Mouse (Mus musculus): ENCODE measurements around the gene Naa60. TPM values are rescaled to one million over a fixed set of nuclear protein-coding genes. Genes with fewer than 3 reads are reported as not detected.
"Not testable (repeated sequence)": the region's sequence is repeated elsewhere in the genome, so short reads cannot be mapped to it uniquely, and the experiment has no call there.

The Naa60 gene
- polyA plus RNA-seq (2017; shearing (Covaris generic)) = 100 to 1,000 TPM; 112 to 123 TPM

DNA sequence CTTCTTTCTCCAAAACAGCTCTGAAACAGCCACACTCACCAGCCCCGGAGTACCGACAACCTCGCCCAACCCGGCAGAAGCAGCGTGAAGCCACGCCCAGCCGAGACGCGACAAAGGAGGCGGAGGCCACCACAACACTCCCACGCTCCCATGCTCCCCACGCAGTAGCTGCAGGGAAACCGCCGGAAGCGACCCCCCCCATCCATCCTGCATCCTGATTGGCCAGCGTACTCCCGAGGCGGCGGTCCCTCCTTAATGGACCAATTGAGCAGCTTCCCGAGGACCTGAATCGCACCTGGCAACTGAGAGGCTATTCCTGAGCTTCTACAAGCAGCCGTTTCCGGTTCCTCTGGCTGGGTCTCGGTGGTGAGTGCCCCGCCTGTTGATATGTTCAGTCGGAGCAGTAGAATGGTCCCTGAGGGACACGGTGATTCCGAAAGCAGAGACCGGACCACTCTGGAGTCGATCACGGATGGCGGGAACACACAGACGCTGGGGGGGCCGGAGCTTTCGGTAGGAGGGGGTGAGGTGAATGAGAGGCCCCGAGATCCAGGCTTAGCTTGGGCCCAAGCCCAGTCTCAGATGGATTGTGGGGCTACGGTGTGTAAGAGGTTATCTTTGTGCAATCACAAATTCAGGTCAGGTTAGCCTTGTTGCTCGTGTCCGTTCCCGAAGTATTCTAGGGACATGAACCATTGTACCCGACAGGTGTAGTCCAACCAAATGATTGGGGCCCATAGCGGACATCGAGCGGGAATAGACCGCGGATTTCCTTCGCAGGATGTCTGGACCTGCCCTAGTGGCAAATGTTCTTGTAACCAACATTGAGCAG lies at the start of gene Naa60:
TSS of gene Naa60 (plus strand) at position 160 of the 832 bp plus-strand sequence.
- ATAC-seq = peak; percentile 95

DNA sequence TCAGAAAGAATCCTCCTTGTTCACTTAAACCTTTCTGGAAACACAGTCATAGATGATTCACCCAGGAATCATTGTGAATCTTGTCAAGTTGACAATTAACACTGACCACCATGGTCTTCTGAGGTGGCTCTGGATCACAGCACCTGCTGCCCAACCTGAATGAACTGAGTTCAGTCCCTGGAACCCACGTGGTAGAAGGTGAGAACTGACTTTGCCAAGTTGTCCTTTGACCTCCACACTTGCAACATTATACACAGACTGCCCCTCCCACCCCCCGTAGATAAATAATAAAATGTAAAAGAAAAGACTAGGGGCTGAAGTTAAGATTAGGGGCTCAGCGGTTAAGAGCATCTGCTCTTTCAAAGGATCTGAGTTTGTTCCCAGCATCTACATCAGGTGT lies 44.2 kb upstream of the Naa60 start:
- no peak for ATAC-seq

DNA sequence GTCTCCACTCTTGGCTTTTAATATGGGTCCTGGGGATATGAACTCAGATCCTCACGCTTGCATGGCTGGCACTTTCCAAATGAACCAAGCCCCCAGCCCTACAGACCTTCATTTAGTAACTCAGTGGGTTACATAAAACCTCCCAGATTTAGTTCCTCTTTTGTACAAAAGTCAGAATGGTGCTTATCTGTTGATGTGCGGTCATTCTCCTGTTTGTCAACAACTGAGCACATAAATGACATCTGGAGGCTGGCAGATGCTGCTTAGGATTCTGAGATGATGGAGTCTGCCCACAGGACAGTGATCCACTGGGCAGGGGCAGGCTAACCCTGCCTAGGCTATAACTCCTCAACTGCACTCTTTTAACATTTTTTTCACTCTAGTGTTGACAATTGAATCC lies 42.4 kb upstream of the Naa60 start:
- no peak for ATAC-seq

DNA sequence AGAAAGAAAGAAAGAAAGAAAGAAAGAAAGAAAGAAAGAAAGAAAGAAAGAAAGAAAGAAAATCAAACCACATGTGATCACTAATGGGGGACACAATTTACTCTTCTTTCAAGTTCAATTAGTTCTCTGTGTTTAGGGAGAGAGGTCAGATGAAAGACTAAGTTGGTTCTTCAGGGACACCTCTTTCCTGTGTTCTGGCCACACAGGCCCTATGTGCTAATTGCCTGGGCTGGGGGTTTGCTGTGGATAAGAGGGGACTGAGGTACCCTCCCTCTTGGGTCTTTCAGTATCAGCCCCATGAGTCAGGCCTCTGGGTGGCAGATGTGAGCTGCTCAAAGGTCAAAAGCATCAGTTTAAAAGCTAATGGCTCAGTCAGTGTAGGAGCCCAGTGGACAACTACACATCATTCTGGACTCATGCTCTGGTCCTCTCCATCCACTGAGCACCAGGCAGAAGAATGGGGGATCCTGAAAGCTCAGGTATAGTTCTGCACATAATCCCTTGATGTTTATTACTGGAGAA lies 41.5 kb upstream of the Naa60 start, which contains the start of gene Olfr15:
TSS of gene Olfr15 (plus strand) at position 291 of the 522 bp plus-strand sequence.
- ATAC-seq = no peak

DNA sequence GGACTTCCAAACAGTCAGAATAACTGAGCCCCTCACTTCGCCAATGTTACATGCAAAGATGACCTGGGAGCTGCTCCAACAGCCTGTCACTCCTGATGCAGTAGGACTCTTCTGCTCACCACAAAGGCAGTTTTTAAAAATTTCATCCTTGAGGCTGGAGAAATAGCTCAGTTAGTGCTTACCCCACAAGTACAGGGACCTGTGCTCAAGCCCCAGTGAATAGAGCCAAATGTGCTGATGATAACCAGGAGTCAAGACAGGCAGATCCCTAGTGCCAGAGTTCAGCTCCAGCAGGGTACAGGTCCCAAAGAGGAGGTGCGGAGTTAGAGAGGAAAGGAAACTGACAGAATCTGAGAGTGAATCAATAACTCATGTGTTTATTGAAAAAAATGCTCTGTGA lies 36.7 kb upstream of the Naa60 start:
- ATAC-seq = no peak

DNA sequence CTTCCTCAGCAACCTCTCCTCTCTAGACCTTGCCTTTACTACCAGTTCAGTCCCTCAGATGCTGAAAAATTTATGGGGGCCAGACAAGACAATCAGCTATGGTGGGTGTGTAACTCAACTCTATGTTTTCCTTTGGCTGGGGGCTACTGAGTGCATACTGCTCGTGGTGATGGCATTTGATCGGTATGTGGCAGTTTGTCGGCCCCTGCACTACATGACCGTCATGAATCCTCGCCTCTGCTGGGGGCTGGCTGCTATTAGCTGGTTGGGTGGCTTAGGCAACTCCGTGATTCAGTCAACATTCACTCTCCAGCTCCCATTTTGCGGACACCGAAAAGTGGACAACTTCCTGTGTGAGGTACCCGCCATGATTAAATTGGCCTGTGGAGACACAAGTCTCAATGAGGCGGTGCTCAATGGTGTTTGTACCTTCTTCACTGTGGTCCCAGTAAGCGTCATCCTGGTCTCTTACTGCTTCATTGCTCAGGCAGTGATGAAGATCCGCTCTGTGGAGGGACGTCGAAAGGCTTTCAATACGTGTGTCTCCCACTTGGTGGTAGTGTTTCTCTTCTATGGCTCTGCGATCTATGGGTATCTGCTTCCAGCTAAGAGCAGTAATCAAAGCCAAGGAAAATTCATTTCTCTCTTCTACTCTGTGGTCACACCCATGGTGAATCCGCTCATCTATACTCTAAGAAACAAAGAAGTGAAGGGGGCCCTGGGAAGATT lies 32.9 kb upstream of the Naa60 start:
- ATAC-seq = no peak

DNA sequence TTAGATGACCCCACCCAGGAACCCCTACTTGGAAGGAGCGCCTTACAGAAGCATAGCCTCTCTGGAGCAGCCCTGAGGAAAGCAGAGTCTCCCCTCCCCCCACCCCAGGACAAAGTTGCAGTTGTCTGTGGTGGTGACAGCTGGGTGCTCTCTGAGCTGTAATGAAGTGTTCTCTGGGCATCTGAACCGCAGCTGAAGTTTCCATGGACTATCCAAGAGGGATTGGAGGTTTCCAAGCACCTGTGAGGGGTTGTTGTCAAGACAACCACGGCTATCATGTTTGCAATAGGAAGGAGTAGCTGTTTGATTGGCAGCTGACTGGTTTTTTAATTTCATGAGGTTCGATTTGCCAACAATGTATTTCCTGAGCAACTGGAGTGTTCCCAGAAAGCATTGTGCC lies 29.2 kb upstream of the Naa60 start:
- no peak for ATAC-seq

DNA sequence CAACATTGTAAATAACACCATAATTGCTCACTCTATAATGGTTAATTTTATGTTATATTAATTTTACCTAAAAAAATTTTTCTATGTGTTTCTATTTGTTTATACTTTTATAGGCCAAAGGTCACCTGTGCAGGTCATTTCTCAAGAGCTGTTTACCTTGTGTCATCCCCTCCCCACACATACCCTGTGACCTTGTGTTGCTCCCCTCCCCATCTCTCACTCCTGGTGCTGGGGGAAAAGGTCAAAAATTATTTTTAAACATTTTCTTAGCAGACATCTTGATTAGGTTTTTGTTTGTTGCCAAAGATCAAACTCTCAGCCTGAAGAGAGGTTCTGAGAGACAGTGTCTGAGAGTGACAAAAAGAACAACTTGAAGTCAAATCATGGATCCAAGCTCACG lies 28.4 kb upstream of the Naa60 start:
- no peak for ATAC-seq

DNA sequence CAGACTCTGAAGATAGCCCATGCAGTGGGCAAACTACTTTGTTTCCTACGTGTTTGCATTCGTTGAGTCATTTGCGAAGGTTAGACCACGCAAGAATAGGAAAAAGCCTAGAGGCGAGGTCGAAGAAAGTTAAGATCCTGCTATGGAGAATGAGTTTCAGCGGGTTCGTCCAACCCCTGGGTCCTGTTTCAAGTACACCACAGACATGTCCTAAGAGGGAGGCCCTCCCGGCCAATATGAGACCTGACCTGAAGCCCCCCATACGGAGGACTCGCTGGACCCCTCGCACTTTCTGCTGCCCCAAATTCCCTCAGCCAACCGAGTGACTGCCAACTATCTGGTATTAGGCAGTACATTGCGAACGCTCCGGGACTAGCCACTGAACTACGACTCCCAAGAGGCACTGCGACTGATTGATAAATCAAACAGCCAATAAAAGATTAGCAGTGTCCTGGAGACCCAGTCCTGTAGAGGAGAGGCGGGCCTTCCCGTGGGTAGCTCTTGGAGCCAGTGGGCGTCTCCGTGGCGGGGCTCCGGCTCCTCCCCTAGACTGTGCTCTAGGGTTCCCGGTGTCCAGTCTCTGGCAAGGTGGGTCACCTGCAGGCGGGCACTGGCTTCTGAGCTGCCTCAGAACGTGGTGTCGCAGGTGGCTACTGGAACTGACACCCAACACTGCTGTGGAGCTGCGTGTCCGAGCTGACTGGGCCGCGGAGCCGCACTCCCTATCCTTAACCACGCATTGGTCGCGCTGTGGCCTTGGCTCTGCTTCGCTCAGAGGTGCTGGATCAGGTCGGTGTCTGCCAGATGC lies 25.3 kb upstream of the Naa60 start, which contains the start of gene Zfp174:
TSS of gene Zfp174 (plus strand) at position 558 of the 808 bp plus-strand sequence.
- ATAC-seq = peak; percentile 100

DNA sequence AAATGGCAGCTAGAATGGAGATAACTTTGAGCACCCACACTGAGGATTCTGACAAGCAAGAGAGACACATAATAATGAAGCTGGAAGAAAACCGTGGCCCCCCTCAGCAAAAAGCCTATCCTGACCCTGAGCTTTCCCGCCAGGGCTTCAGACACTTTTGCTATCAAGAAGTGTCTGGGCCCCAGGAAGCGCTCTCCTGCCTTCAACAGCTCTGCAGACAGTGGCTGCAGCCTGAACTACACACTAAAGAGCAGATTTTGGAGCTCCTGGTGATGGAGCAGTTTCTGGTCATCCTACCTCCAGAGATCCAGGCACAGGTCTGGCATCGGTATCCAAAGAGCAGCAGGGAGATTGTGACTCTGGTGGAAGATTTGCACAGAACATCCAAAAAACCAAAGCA lies 24.3 kb upstream of the Naa60 start:
- ATAC-seq = no peak

DNA sequence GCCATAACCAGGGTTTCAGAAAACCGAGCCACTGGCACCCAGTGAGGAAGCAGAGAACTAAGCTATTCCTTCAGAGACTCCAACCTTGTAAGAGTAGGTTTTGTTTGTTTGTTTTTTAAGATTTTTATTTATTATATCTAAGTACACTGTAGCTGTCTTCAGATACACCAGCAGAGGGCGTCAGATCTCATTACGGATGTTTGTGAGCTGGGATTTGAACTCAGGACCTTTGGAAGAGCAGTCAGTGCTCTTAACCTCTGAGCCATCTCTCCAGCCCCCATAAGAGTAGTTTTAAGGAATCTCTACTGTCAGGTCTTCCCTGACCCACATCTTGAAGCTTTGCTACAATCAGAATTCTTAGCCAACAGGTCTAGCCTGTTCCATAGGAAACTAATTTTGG lies 23.8 kb upstream of the Naa60 start:
- ATAC-seq = no peak

DNA sequence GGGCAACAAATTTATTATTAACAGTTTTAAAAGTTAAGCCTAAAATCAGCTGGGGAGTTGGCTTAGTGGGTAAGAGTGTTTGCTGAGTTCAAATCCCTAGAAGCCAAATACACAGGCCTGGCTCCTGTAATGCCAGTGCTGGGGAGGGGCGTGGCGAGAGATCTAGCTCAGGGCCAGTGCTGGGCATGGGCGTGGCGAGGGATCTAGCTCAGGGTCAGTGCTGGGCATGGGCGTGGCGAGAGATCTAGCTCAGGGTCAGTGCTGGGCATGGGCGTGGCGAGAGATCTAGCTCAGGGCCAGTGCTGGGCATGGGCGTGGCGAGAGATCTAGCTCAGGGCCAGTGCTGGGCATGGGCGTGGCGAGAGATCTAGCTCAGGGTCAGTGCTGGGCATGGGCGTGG lies 20.9 kb upstream of the Naa60 start:
- not testable (repeated sequence) for ATAC-seq

DNA sequence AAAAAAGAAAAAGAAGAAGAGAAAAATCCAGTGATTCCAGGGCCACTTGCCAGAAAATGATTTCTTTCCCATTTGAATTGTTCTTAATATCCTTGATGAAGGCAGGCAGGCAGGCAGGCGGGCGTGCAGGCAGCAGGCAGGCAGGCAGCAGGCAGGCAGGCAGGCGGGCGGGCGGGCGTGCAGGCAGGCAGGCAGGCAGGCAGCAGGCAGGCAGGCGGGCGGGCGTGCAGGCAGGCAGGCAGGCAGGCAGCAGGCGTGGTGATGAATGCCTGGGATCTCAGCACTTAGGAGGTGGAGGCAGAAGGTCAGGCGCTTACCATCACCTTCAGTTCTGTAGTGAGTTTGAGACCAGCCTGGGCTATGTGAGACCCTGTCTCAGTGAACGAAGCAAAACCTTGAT lies 19.6 kb upstream of the Naa60 start:
- ATAC-seq = no peak

DNA sequence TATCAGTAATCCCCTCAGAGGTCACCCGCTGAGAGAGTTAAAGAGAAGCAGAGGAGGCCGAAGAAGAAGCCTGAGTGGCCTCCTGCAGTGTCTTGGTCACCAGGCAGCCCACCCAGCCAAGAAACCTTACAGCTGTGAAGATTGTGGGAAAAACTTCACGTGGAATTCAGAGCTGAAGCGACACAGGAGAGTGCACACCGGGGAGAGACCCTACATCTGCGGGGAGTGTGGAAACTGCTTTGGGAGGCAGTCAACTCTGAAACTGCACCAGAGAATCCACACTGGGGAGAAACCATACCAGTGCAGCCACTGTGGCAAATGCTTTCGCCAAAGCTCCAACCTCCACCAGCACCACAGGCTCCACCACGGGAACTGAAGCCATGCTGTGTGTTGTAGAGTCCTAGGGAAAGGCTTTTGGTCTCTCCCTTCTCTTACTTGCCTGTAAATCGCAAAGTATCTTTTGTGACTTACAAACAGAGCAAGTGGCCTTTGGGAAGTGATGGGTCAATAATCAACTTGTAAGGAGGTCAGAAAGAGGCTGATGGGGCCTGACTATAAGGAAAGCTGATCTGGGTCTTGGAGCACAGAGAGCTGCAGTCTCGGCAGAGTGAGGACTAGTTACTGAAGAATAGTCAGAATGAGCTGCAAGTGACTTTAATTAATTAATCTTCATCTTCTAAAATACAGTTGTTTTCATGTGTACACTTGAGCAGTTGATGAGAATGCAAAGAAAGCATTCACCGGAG lies 17.6 kb upstream of the Naa60 start:
- ATAC-seq = no peak

DNA sequence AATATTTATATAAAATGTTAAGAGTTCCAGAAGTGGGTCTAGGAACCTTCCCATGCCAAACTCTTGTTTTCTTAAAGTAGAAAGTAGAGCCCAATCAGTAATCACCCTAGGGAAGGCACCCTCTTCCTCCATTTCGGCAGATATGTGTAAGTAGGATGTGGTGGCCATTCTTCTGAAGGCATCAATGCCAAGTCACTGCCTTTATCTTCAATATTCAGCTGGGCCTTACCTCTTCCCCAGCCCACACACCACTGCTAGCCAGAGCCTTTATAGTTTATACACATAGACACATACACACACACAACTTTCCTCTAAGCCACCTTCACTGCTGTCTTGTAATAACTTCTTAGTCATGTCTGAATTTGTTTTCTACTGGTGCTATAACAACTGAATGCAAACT lies 16.4 kb upstream of the Naa60 start:
- no peak for ATAC-seq

DNA sequence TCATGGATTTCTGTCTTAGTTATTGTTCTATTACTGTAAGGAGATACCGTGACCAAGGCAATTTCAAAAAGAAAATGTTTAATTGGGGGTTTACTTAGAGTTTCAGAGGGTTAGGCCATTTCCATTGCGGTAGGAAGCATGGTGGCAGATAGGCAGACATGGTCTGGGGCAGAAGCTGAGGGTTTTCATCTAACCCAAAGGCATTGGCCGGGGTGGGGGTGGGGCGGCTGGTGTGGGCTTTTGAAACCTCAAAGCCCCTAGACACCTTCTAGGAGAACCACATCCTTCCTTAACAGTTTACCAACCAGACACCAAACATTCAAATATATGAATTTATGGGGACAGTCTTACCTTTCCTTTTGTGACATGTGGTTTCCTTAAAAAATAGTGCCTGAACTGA lies 12.9 kb upstream of the Naa60 start:
- no peak for ATAC-seq

DNA sequence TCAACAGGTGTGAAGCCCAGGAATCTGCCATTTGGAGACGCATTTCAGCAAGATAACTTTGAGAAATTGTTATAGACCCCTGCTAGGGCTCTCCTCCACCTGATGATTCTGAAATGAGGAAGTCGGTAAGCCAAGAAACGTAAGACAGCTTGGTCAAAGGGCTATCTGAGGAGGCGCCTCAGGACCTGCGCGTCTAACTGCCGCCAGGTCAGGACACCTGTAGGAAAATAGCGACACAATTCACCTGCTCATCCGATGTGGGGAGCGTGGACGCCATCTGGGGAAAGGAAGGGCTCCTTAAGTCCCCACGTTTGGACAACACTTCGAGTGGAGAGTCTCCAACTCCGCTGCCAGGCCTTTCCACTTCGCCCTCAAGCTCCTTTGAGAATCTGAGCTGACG lies 360 bp upstream of the Naa60 start:
- no peak for ATAC-seq

DNA sequence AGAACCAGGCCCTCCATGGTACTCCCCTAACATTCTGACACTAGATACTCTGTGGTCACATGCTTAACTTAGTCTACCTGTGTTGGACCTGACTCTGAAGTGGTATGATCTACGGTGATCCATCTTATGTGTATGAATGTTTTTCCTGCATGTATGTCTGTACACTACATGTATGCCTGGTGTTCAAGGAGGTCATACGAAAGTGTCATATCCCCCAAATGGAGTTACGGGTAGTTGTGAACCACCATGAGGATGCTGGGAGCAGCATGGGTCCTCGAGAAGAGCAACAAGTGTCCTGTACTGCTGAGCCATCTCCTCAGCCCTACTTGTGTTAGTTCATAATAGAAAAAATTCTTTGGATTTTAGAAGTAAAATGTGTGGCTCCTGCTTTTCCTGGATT lies 4.2 kb downstream of the Naa60 start:
- no peak for ATAC-seq

DNA sequence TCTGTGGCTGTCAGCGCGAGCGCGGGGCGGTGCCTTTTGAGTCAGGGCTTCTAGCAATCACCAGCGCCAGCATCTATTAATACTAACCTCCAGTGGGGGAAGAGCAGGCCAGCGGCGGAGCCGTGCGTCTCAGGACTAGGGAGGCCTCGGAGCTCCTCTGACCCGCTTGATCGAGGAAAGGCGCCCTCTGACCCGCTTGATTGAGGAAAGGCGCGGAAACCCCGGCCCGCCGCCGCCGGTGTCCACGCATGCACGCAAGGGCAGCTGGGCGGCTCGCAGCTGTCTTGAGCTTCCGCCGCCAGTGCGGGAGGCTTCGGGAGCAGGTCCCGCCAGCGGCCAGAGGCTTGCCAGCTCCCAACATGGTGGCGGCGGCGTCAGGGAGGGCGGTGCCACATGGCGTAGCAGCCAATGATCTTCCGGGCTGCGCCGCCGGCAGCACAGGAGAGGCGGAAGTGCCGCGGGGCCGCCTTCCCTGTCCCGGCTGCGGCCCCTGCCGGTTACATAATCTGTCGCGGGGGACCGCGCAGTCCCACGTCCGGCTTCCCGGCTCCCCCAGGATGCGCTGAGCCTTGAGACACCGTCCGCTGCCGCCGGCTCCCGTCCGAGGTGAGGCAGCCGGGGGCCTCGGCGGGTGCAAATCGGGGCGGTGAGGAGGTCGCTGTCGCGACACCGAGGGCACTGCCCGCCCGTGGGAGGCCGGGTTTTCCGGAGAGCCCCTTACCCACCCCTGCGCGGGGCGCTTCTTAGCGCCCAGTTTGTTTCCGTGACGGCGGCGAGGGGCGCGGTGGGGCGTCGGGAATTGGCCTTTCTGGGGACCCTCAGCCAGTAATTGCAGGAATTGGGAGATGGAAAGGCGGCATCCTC lies 12.3 kb downstream of the Naa60 start, which contains the start of the genes Zfp597 and Gm20695:
TSS of gene Zfp597 (minus strand) at position 361 of the 864 bp plus-strand sequence.
TSS of gene Gm20695 (plus strand) at position 448 of the 864 bp plus-strand sequence.
- ATAC-seq = peak; percentile 97

DNA sequence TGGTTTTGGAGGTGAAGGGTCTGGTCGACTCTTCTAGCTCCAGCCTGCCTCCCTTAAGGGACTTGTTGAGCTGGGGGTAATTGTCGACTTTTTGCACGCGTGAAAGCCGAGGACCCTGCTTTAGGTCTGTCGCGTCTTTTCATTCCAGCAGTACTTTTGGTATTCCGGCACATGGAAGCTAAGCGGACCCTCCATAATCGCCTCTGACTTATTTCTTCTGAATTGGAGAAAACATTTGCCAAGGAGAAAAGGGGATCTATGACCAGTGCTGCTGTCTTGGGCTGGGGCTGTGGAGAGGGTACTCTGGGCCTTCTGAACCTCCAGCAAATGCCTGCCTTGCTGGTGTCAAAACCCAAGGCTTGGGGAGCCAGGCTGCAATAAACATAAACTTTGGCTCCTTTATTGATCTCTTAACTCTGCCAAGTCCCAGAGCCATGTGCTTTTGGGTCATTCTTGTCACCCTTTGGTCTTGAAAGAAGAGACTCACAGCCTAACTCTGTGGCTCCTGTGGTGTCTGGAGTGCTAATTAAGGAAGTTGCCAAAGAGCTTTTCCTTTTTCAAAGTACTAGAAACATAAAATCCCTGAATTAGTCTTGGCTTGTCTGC lies 13.0 kb downstream of the Naa60 start:
- ATAC-seq = no peak

All from activated CD4-positive, CD25-positive, alpha-beta regulatory T cell, adult 4 months (primary cell).